Mouse (Mus musculus) retina, embryonic 14.5 days (tissue): Measurements from ENCODE around the gene C2cd2.
"Not testable (repeated sequence)": the region's sequence is repeated elsewhere in the genome, so short reads cannot be mapped to it uniquely, and the experiment has no call there.

Experiments used
- DNase-seq: peaks from one replicate; pipeline ENCODE4 v3.0.0-alpha.2; 2015; ENCODE audit warnings: low spot score

Gene C2cd2

GRCm38 (mm10) chr16:97946993-97947392 lies 15.4 kb downstream of the C2cd2 start:
- not testable (repeated sequence) for DNase-seq

DNA sequence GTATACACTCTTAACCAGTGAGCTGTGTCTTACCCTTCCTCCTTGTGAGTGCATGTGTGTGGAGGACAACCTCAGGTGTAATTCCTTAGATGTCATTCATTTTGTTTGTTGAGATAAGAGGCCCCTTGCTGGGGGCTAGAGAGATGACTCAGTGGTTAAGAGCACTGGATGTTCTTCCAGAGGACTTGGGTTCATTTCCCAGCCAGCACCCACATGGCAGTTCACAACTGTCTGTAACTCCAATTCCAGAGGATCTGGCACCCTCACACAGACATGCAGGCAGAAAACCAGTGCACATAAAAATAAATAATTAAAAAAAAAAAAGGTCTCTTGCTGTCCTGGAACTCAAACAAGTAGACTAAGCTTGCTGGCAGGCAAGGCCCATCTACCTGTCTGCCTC lies 20.6 kb downstream of the C2cd2 start:
- DNase-seq: no peak

- no peak for DNase-seq
These were observed 21.9 kb downstream of the C2cd2 start for GRCm38 (mm10) chr16:97940471-97940973.

DNA sequence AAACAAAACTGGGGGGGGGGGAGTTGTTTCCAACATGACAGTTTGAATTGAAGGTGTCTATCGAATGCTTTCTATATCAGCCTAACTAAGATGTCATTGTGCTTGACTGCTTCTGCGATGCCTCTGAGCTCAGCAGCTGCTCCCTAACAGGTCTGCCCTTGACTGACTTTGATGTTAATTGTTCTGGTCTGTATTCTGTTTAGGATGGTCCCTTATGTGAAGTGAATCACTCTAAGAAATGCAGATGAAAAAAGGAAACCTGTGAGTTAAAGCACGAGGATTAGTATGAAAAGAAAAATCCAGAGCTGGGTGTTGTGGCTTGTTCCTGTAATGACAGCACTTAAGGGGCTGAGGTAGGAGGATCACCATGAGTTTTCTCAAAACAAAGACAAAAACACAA lies 26.6 kb downstream of the C2cd2 start:
- no peak for DNase-seq

GRCm38 (mm10) chr16:97930231-97930630 lies 32.2 kb downstream of the C2cd2 start:
- DNase-seq: no peak

GRCm38 (mm10) chr16:97929520-97929919 lies 32.9 kb downstream of the C2cd2 start:
- DNase-seq: no peak

DNA sequence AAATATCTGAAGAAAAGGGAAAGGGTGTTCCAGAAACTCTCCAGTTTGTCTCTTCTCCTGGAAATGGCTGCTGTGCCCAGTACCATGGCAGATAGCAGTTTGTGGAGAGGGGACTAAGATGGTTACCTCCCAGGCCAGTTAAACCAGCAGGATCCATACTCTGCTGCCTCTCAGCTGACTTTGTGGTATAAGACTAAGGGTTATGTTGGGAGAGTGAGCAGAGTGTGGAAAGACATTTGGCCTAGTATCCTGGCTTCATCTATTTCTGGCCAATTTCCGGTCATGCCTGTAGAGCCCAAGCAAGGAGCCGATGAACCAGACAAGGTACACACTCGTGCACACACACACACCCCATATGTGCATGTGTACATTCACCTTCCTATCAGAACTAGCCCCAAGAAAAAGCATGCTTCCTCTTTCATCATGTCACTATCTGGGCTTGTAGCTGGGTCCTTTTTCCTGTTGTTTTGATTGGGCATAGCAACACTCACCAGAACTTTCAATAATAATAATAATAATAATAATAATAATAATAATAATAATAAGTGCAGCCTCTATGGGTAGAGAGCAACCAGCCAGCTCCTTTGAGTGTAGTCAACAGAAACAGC lies 35.0 kb downstream of the C2cd2 start:
- DNase-seq: no peak

- no peak for DNase-seq
These were observed 36.0 kb downstream of the C2cd2 start for GRCm38 (mm10) chr16:97926381-97926780.

DNA sequence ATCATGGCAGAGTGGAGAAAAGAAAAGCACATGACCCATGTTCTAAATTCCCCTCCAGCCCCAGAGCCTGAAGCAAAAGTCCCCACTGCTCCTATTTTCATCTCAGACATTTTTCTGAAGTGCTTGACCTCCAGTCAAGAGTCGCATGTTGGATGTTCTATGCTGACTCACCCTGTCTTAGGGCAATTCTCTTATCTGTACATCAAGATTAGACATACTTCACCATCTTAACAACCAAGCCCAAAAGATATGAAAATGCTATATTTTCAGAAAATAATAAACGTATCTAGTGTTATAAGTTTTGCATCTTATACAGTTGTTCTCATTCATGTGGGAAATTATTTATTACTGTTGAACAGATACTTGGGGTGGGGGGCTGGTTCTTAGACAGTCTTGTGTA lies 36.6 kb downstream of the C2cd2 start:
- no peak for DNase-seq

DNA sequence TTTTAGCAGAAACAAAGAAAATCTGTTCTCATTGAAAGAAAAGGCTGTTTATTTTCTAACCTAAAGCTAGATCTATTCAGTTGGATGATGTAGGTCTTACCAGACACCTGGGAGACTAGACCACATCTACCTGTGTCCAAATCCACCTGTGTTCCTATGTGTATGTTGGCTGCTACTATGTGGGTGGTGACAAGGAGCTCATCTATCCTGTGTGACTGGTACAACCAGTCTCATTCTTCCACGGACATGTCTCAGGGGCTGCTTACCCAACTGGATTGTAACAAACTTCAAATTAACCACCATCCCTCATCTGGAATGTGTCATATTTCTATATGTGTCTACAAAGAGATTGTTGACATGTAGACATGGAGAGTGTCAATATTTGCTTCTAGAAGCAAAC lies 38.7 kb downstream of the C2cd2 start:
- DNase-seq: no peak

- no peak for DNase-seq
These were observed 39.6 kb downstream of the C2cd2 start for GRCm38 (mm10) chr16:97922779-97923126.

DNA sequence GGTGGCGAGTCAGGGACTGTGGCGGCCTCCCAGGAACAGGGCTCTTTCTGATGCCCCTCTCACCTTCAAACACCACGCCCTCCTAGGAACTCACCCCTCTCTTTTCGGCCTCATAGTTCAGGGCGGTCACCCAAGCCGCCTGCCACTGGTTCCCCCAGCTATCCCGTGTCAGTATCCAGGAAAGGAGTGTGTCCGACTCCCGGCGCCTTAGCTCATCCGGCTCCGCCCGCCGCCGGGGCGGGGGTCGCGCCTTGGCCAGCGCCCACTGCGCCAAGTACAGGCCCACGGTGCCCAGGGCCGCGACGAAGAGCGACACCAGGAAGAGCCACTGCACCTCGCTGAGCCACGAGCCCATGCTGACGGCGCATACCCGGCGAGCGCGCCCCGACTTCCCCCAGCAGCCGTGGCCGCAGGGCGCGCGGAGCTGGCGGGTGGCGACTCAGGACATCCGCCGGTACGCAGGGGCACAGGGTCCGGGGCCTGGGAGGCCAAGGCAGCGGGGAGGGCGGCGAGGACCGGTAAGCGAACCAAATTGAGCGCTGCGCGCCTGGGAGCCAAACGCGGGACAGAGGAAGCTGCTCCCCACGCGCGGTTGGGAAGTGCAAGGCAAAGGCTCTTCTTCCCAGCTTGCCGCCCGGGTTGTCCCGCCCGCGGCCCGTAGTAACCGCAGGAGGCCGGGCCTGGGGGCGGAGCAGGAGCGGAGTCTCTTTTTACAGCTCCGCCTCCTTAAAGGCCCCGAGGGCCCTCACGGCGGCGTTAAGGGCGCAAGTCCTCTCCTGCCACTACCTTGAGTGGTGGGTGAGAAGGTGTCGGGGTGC lies 40.2 kb downstream of the C2cd2 start:
- peak; percentile 81 for DNase-seq

DNA sequence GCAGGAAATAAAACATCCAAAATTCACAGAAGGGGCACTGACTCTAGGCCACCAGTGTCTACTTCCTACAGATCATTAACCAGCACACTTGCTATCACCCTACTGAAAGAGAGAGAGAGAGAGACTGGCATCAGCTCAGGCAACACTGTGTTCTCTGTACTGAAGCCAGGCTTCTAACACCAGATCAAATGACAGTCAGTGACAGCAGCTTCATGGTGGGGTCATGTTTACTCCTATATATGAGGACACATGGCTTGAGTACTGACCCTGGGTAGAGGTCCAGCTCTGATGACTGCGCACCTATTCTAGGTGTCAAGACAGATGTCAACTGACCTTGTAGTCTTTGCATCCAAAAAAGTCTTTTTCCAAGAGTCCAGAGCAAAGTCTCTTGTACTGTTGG lies 41.8 kb downstream of the C2cd2 start:
- DNase-seq: no peak

- no peak for DNase-seq
These were observed 42.6 kb downstream of the C2cd2 start for GRCm38 (mm10) chr16:97919793-97920192.

DNA sequence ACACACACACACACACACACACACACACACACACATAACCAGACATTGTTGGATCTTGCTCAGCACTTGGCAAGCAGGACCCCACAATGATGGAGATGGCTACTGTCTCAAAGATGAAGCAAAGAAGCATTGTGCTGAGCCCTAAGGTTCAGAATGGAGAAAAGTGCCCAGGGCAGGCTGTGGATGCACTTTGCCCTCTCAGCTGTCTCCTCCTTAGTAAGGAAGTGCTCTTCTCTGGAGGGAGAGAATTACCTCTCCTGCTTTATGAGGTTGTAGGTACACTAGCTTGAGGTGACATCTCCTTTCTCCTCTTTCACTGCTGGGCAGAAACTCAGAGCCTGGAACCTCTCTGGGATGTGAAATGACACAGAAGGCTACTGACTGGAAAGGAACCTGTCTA lies 49.5 kb downstream of the C2cd2 start:
- DNase-seq: no peak

GRCm38 (mm10) chr16:97909356-97909755 lies 53.0 kb downstream of the C2cd2 start:
- no peak for DNase-seq

- no peak for DNase-seq
These were observed 54.9 kb downstream of the C2cd2 start for GRCm38 (mm10) chr16:97907496-97907895.

- DNase-seq: no peak
These were observed 56.1 kb downstream of the C2cd2 start for GRCm38 (mm10) chr16:97906337-97906736.

DNA sequence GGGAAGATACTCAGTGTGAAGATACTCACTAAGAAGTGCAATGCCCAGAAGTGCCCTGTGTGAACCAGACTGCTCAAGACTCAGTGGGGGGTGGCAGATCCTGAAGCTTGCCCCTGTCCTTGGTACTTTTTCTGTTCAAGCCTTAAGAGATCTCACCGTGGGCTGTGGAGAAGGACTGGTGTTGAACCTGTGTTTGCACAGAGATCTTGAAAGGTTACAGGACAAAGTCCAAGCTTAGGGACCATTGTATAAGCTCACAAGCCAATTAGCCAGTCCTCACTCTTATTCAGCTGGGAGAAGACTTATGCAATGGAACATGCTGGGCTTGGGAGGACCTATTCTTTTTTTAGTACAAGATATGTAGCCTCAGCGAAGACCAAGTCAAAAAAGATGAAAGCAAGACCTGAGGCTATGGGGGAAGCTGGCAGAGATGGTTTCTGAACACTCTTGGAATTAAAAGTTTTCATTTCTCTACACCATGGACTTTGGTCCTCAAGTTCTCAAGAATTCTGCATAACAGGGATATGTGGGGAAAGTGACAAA lies 56.9 kb downstream of the C2cd2 start:
- DNase-seq: no peak

- no peak for DNase-seq
These were observed 58.4 kb downstream of the C2cd2 start for GRCm38 (mm10) chr16:97904035-97904434.

DNA sequence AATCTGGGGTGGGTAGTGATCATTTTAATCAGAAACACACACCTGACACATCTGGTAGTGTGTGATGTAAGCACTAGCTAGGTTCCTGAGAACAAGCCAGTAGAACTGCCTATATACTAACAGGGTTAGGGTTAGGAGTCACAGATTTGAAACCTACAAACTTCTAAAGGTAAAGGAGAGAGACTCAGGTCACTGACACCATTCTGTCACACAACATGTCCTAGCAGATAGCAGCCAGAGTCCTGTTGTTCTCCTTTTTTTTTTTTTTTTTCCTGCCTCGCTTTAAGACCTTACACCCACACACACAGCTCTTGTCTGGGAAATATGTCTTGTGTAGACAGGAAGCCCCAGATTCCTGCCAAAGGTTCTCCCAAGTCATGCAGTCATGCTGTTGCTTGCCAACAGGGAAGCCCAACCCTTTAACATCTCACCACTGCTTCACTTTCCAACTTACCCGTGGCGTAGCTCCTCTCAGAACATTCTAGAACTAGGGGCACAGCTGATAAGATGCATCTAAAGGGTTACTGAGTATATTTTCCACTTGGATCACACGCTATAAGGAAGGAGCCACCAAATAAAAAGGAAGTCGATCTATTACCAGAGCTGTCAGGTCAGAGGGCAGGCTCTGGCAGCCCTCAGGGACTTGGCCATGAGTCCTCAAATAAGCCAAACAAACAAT lies 64.9 kb downstream of the C2cd2 start:
- no peak for DNase-seq

DNA sequence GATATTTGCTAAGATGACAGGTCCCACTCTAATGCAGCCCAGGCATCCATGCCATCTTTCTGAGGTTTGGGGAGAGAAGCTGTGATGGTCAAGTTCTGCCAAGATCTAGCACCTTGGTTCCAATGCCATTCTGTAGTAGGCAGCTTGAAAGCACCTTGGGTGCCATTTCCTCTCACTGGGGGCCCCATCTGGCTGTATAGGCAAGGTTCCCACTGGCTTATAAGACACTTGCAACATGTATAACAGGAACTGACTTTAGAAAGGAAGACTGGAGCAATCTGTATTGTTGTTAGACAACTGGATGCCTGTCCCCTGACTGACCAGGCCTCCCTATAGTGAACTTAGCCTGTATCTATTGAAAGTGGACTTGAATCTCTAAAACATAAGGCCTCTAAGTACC lies 74.6 kb downstream of the C2cd2 start:
- no peak for DNase-seq

GRCm38 (mm10) chr16:97883696-97884095 lies 78.7 kb downstream of the C2cd2 start:
- DNase-seq: no peak
